Mouse (Mus musculus) testis, adult 2 months (tissue): ENCODE measurements around the gene Dmpk.

Experiments used
- CTCF ChIP-seq: fragments of 200-500 bp; IDR thresholded peaks from 2 replicates; pipeline ENCODE4 v1.5.1; 2012; ENCODE audit warnings: low read depth, mild to moderate bottlenecking, inconsistent platforms, low read length, moderate library complexity; ENCODE audit not compliant: control insufficient read depth, insufficient read depth, insufficient replicate concordance
- POLR2A ChIP-seq: fragments of 200-500 bp; IDR thresholded peaks from 2 replicates; pipeline ENCODE4 v1.6.1; 2012; ENCODE audit warnings: low read depth, mild to moderate bottlenecking, inconsistent platforms, low read length, moderate library complexity; ENCODE audit not compliant: control insufficient read depth

DNA sequence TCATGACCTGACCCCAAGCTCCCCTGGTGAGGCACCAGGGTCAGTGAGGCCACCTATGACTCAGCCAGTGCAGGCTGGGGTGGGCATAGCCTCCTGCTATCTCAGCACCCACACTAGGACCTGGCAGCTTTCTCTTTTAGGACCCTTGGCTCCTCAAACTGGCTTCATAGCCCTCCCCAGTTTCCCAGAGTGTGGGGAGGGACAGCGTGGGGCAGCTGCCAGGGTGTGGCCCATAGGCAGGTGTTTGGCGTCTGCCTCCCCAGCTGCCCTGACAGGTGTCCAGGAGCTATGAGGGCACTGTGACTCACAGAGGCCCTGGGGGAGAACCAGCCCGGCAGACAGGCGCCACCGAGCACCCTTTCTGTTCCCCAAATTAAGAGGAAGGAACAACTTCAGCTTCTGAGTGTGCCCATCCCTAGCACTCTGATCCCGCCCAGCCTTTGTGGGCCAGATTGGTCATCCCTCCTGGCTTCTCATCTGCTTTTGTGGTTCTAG lies 675 bp downstream of the Dmpk start:
- TF ChIP-seq POLR2A (no peak), CTCF (no peak)
